Mouse (Mus musculus): ENCODE data around the gene Tmc6. TPM values are rescaled to one million over a fixed set of nuclear protein-coding genes. Genes with fewer than 3 reads are reported as not detected.

Tmc6 gene
- total RNA-seq, 1 experiment from 2014 or later, result 35.7 TPM

Other genes starting within 250 kb of the Tmc6 start
- 22.7 and 29.5 TPM in 2 replicates for gene Tnrc6c, start 127.9 kb downstream of the Tmc6 start, total RNA-seq (2021)
- 5.3 and 8.3 TPM in 2 replicates for gene Tmc8, start 122 bp downstream of the Tmc6 start, total RNA-seq (2021)
- gene 6030468B19Rik, start 15.5 kb upstream of the Tmc6 start, total RNA-seq (2021), result 0.44 TPM in 1 of 2 replicates, not detected in the other
- 0.83 and 0.93 TPM in 2 replicates for gene Gm20708, start 27.5 kb upstream of the Tmc6 start, total RNA-seq (2021)
- gene Syngr2, start 27.5 kb upstream of the Tmc6 start, total RNA-seq (2021), result 62.6 and 73.8 TPM in 2 replicates
- 7.5 and 16.4 TPM in 2 replicates for gene Afmid, start 43.7 kb upstream of the Tmc6 start, total RNA-seq (2021)
- 29.1 and 34.8 TPM in 2 replicates for gene Tk1, start 43.9 kb upstream of the Tmc6 start, total RNA-seq (2021)
- 17.8 and 22.6 TPM in 2 replicates for gene Birc5, start 67.1 kb upstream of the Tmc6 start, total RNA-seq (2021)
- not detected in 2 replicates for gene Tmem235, start 78.6 kb upstream of the Tmc6 start, total RNA-seq (2021)
- 11.5 and 12.3 TPM in 2 replicates for gene Tha1, start 91.3 kb upstream of the Tmc6 start, total RNA-seq (2021)
- gene Socs3, start 187.8 kb upstream of the Tmc6 start, total RNA-seq (2021), result 4.8 and 6.5 TPM in 2 replicates
- gene Pgs1, start 204.1 kb upstream of the Tmc6 start, total RNA-seq (2021), result 32.9 and 39.2 TPM in 2 replicates

Measured in adrenal gland, postnatal 14 days (tissue).